Mouse (Mus musculus) lung, postnatal 36 days (tissue): ENCODE results near the gene Elf4.

Source experiments
- DNase-seq: peaks from one replicate; pipeline ENCODE4 v3.0.0; 2022; ENCODE audit warnings: mixed read lengths

Elf4 gene

DNA sequence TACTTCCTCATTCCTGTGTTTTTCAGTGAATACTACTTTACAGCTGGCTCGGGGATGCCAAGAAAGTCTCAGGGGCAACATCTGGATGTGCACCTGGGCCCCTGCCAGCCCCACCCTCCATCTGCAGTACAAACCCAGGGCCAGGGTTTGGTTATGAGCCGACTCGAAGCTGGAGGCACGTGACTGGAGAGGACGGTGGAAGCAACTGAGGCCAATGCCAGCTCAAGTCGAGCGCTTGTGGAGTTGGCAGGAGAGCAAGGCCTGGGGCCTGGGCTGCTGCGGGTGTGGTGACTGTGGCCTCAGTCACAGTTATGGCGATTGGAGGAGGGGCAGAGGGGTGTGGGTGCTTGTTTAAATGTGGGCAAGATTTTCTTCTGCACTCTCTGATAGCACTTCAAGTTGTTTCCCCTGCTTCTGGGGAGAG, 27.4 kb downstream of the Elf4 start:
- no peak for DNase-seq

DNA sequence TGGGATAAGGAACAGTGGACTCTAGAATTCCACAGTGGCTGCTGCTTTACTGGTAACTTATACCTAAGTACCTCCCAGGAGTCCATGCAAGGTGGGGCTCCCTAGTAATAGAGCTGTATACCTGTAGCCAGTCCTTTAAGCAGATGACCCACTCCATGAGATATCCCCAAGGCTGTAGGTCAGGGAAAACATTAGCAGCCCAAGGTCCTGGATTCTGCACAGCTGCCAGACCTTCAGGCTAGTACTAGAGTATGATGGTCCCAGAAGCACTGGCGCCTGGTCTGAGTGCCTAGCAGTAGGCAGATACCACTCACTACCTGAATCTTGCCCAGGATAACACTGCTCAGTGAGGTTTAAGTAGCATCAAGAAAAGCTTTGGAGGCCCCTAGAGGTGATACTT, 28.7 kb downstream of the Elf4 start:
- no peak for DNase-seq

DNA sequence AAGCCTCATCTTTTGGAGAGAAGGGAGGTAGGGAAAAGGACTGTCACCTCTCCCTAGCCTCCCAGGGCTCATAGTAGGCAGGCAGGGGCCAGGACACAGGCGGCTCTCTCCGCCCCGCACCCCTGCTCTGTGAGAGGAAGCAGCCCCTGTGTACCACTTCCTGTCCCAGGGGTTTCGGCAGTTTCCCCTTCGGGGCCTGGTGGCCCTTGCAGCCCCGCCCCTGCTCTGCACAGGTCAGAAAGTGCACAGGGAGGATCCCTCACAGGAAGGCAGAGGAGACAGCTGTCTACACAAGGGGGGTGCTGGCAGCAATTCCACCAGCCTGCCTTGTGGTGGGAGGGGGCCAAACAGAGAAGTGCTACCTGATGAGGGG, 29.4 kb downstream of the Elf4 start:
- peak; percentile 67 for DNase-seq

DNA sequence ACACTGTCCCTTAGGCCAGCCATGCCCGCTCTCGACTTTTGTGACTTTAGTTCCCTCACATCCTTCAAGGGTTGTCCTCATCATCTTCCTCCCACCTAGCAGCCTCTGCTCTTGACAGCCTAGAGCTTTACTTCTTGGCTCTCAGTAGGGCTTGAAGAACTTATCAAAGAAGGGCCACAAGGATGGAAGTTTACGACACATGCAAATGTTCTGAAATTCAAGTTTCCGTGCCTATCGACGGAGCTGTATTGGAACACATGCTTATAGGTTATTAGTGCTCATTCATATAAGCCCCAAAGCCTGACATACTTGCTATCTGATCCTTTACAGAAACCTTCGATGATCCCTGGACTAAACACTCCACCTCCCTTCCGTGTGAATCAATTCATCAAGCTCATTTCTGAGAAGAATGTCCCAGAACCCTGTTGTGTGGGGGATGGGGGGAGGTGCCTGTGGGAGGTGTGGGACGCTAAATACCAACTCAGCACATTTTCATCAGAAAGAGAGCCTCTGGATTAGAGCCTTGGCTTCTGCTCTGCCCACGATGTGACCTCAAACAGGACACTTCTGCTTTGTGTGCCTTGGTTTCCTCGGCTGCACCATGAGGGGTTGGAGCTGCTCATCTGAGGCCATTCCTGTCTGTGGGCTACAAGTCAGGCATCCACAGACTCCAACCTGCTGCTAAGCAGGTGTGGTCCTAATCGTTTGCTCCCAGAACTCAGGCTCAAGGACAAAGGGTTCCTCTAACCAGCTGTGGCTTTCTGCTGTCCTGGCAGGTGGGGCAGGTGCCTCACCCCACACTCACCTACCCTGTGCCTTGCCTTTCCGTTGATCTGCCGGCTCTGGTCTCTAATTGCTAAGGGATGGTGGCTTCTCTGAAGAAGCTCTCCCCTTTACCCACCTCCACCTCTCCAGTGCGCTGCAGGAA, 30.1 kb downstream of the Elf4 start:
- DNase-seq, result no peak

DNA sequence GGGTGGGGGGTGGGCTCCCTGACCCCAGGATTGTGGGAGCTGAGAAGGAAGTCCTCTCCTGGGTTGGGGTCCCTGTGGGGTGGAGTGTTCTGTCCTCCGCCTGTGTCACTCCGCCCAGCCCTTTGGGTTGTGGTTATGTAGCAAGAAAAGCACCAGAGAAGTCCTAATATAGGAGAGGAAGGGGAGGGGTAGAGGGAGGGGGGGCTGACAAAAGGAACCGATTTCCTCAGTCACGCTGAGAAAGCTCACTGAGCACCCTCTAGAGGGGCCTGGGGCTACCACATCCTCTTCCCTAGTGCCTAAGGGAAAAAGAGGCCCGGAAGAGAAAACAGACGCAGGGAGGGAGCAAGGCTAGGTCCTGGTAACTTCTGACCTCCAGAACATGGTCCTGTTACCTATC, 33.4 kb downstream of the Elf4 start:
- DNase-seq, result peak; percentile 54

DNA sequence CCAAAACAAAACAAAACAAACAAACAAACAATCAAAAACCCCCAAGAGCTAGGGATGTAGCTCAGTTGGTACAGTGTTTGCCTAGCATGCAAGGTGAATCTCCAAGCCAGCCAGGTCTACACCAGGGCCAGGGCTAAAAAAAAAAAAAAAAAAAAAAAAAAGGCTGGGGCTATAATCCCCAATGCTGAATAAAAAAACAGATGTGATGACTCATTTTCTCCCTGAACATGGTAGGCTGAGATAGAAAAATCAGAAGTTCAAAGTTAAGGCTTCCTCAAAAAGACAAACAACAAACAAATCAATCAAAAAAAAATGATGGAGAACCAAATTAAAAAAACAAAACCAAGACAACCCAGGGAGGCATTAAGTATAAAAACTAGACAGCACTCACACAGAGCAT, 33.8 kb downstream of the Elf4 start:
- no peak for DNase-seq

DNA sequence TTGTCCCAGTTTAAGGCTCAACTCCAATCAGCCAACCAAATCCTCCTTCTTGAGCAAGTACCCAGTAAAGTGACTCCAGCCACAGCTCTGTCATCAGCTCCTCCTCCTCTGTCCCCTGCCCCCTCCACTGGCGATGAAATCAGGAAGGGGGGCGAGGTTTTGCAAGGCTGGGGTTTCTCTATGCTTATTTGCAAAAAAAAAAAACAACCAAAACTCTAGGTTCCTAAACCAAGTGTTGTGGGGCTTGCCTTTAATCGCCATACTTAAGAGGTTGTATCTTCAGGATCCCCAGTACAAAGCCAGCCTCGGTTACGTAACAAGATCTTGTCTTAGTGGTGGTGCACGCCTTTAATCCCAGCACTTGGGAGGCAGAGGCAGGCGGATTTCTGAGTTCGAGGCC, 34.3 kb downstream of the Elf4 start:
- no peak for DNase-seq

DNA sequence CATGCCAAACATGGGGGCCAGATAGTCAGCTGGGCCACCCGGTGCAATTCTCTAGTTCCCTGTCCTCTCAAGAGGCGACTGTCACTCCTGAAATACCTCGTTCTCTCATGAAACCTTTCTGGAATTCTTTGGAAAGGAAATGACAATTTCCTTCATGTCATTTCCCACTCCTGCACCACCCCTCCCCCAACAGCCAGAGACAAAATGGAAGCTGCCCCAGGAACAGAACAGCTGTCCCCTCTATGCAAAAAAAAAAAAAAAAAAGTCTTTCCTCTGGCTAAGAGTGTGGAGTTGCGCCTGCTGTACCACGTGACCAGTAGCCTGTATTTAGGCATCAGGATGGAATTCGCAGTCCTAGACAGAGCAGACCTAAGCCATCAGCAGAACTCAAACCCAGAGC, 34.7 kb downstream of the Elf4 start:
- DNase-seq, result peak; percentile 34

DNA sequence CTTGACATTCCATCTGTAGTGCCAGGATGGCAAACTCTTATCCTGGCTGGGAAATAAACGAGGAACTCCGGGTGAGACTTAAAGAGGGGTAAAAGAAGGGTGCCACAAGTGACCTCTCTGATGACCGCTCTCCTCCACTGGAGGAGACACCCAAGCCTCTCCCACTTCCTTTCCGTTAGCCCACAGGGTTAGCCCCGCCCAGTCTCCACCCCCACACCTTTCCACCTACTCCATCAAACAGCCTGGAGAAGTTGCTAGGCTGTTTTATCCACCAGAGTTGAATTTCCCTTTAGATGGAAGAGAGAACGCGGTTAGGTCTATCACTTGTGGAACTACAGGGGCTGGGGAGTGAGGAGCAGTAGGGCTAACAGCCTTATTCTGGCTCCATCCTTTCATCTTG, 37.7 kb downstream of the Elf4 start:
- peak; percentile 70 for DNase-seq

DNA sequence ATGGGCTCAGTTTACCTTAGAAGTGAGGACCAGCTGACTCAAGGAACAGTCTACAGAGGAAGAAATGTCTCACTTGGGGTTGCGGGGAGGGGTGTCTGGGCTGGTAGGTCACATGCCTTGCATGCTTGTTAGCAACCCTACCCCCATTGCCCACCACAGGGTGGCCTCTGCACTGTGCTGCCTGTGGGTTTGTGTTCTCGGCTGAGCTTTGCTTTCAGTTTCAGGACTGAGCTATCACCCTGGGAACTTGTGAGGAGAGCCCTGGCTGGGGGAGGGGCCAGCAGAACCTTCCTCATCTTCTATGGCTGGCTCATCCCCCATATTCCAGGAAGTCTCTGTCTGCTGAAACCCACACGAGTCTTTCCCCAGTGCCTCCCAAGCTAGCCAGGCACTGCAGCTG, 38.3 kb downstream of the Elf4 start:
- DNase-seq, result peak; percentile 74

DNA sequence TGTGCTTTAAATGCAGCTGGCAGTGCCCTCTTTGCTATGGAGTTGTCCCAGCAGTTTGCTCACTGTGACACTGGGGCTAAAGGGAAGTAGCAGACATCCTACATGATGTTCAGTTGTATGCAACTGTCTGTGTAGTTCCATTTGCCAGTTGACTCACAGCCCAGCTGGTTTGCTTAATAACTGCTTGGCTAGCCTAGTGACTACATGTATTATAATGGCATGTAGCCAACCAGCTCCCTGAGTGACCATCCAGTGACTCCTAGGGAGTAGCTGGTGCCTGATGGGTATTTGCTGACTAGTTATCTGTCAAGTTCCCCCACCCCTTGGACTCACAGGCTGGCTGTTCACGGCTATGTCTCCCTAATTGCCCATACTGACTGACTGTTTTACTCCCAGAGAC, 39.3 kb downstream of the Elf4 start:
- peak; percentile 42 for DNase-seq

DNA sequence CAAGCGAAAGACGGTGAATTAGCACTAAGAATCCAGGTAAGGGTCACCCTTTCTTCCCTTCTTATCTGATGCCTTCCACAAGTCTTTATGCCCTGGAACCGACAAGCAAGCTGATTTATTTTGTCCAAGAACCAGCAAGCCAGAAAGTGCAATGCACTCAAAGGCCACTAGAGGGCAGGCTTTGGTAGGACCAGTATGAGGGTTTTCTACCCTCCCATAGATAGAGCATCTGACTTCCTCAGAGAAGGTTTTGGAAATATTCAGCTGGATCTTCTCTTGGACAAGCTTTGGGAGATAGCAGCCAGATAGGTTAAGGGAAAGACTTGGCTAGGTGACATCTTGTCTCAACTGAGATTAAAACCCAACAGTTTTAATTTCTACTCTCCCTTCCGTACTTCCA, 39.9 kb downstream of the Elf4 start:
- DNase-seq, result peak; percentile 89

DNA sequence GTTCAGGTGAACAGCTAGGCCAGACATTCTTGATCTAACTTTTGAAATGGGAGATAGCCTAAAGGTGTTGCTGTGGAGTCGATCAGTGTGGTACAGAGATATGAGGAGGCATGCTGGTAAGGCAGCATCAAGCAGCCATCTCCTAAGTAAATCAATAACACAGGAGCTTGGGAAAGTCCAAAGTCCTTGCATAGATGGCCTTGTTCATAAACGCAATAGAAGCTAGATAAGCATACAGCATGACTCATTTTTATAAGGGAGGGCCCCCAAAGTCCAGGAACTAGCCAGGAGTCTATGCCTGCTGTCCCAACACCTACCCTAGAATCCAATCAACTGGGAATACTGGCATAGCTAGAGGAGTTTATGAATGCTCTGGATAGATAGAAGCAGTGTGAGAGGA, 44.5 kb downstream of the Elf4 start:
- DNase-seq, result no peak

DNA sequence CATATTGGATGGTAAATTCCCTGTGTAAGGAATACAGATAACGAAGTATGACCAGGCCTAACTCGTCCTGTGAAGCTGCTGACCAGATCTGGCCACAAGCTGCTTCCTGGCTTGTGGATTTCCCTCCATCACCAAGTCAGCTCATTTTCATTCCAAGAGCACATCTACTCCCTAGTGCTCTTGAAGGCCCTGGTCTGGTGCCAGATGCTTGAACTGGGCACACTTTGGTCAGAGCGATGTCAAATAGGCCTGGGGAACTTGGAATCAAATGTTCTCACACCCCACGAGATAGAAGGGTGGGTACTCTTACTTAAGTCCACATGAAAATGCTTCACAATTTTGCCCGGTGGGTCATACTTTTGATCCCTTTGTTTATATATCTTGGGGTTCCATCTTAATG, 48.6 kb downstream of the Elf4 start:
- peak; percentile 63 for DNase-seq

DNA sequence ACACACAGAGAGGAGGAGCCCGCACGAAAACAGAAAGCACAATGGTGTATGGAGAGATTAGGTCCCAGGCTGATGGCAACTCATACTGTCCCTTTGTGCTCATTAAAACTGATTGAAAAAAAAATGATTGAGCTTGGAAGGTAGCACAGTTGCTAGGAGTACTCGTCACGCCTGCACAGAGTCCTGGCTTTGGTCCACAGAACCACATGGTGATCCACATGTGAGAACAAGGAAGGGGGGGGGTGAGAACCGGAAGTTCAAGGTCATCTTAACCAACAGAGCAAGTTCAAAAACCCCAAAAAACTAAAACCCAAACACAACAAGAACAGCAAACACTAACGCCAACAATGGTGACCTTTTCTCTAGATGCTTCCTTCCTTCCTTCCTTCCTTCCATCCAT, 50.3 kb downstream of the Elf4 start:
- no peak for DNase-seq

DNA sequence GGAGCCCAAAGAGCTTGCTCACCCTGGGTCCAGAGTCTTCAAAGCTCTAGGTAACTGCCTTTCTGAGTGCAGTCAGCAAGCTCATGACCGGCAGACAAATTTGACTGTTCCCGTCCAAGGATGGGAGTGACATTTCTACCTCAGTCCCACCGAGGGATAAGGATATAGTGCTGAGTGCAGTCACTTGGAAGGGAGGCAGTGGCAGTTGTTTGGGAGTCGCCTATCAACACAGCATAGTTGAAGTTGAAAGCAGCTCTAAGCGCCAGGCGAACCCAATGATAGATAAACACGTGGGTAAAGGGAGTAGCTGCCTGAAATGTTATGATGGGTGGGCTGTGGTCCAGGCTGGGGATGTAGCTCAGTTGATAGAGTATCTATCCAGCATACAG, 52.5 kb downstream of the Elf4 start:
- DNase-seq, result no peak

DNA sequence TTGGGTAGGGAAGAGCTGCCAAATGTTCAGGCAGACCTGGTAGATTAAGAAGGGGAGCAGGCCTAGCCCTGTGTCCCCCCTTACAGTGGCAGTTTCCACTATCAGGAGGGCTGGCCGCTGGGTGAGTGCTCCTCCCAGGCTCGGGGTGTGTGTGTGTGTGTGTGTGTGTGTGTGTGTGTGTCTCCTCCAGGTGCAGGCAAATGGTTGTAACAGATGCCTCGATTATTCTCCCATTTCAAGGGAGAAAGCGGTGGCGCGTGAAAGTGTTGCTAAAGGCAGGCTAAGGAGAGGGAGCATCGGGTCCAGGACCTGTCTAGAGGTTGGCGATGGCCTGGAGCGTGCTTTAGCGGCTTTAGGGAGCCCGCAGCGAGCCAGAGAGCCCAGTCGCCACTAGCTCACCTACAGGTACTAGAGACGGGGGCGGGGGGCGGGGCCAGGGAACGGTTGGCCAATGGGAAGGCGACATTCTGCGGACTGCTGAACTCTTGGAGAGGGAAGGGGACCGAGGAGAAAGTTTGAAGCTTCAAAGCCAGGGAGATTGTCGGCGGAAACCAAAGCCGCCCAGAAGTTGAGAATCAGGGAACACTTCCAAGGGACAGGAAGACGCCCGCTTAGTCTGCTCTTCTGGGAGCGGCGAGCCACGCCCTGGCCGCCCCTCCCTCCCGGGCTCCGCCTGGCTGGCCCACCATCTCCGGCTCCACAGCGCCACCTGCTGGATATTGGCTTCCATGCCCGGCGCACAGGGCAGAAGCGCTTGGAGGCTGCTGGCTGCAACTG, 53.1 kb downstream of the Elf4 start:
- peak; percentile 87 for DNase-seq

DNA sequence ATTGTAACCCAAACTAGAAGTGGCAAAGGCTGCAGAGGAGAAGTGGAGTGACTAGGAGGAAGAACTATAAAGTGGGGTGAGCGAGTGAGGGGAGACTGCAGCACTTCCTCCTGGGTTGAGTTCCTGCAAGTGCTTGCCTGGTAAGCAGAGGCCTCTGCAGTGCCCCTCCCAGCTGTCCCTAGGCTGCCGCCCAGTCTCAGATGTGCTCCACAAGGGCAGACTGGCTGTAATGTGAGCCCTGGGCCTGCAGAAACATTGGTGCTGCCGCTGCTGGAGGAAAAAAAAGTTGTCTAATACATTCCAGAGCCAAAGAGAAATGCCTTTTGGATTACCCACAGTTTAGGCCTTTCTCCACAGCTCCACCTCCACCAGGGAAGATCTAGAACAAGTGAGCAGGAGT, 57.8 kb downstream of the Elf4 start:
- DNase-seq, result no peak

DNA sequence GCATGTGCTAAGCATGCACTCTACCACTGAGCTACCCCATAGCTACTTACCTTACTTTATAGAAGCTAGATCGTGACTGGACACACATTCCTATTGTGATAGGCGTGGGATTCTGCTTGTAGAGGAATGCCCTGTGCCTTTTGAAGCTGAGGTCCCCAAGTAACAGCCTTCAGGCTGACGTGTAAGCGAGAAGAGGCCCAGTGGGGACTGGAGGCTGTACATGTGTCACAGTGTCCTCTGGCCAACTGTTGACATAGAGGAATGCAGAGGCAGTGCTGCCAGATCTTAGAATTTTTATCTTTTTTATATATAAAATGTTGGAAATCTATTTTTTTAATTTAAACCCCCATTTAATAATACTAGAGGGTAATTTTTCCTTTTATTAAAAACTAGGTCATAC, 62.9 kb downstream of the Elf4 start:
- no peak for DNase-seq

DNA sequence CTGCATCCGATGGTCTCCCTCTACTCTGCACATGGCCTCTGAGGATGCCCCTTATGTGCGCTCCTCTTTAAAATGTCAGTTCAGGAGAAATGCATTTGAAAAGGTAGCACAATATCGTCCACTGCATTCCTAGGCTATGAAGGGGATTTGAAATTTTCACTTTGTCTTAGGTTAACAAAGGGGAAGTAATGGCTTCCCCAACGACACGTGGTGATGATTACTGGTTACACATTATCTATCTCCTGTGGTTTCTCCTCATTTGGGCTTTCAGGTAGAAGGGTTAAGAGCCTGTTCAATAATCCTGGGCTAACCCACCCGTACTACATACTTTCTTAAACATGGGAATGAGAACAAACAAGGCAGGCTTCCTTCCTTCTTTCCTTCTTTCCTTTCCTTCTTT, 73.6 kb downstream of the Elf4 start:
- no peak for DNase-seq

DNA sequence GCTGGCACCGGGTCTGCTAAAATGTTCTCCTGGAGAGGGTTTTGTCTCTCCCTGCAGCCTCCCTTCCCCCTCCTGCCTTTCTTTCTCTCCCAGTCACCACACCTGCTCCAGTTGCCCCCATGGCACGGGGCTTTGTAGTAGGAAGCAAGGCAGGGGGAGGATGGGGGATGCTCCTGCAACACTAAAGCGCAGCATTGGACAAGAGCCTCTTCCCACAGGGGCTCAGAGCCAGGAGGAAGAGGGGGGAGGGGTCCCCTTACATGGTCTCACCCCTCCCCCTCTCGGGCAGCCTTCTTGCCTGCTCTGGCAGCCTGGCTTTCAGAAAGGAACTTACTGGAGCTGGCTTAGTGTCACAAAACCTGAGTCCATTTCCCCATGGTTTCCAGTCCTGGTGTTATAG, 77.0 kb downstream of the Elf4 start:
- DNase-seq, result no peak

DNA sequence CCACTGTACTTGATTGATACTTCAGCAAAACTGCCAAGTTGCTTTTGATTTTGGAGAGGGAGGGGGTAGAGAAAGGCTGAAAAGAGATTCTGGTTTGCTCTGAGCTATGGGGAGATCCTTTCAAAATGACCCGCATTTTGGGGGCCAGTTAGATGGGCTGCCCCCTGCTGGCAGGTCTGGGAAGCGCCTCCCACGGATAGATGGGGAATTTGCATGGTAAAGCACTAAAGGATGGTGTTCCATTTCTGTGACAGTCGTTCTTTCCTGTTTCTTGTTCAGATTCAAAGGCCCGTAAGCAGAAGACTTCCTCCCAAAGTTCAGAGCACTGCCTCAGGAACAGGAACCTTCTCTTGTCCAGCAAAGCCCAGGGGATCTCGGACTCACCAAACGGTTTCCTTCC, 79.3 kb downstream of the Elf4 start:
- peak; percentile 52 for DNase-seq

DNA sequence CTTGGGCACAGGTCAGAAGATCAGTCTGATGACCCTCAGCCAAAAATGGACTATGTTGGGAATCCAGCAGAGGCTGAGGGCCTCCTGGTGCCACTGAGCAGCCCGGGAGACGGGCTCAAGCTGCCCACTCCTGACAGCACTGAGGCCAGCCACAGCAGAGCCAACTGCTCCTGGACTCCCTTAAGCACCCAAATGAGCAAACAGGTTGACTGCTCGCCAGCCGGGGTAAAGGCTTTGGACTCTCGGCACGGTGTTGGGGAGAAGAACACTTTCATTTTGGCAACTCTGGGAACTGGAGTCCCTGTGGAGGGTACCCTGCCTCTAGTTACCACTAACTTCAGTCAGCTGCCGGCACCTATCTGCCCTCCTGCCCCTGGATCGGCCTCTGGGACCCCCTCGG, 95.1 kb downstream of the Elf4 start:
- no peak for DNase-seq

DNA sequence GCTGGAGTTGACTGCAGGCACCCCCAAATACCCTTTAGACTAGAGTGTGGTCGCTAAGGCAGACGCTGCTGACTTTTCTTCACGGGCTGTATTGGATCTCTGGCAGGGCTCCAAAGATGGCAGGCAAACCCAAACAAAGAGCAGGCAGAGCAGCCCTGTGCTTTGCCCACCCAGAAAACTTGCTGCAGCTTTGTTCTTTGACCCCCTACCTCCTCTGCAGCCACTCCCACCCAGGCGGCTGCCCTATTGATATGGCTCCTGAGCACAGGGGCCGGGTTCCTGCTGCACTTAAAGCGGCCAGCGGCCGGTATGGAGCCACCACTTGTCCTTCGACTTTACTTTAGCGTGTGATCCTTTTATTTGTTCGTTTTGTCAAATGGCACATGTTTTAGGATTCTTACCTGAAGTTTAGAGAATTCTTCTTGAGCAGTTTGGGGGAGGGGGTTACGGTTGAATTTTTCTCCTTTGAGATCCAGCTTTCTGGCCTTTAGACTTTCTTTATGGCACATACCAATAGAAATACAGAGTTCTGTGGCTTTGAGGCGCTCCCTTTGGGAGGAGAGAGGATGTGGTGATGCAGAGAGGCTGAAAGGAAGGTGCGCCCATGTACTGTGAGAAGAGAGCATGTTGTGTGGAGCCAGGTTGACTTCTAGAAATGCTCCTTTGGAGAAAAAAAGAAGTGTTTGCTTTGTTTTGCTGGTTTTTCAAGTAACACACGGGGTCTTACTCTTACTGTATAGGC, 96.9 kb downstream of the Elf4 start:
- DNase-seq, result peak; percentile 6
